Mouse (Mus musculus) heart, embryonic 16.5 days (tissue): ENCODE results near the gene 2010111I01Rik. TPM values are rescaled to one million over a fixed set of nuclear protein-coding genes. Genes with fewer than 3 reads are reported as not detected.

Experiments used
- ATAC-seq: fragments of 200-750 bp; cut with Nextera tagmentation; replicated peaks from 2 replicates; pipeline ENCODE4 v1.8.0; 2017; ENCODE audit warnings: moderate number of reproducible peaks; ENCODE audit not compliant: insufficient read depth, low FRiP score; ENCODE audit errors: extremely low read depth
- H3K27ac ChIP-seq: fragments of 300-500 bp; sonication (generic); 2 replicates; pipeline ENCODE4 v1.5.1; 2014; ENCODE audit warnings: mild to moderate bottlenecking, low read length, control low read depth, moderate library complexity
- H3K27me3 ChIP-seq: fragments of 300-500 bp; sonication (generic); 2 replicates; pipeline ENCODE4 v1.6.1; 2014; ENCODE audit warnings: low read length, mixed read lengths; ENCODE audit not compliant: control insufficient read depth, insufficient read depth
- H3K36me3 ChIP-seq: fragments of 300-500 bp; sonication (generic); 2 replicates; pipeline ENCODE4 v1.6.1; 2014; ENCODE audit not compliant: control insufficient read depth, insufficient read depth
- H3K4me1 ChIP-seq: fragments of 300-500 bp; sonication (generic); 2 replicates; pipeline ENCODE4 v1.6.1; 2014; ENCODE audit warnings: low read length, mixed read lengths; ENCODE audit not compliant: control insufficient read depth, insufficient read depth
- H3K4me2 ChIP-seq: fragments of 300-500 bp; sonication (generic); 2 replicates; pipeline ENCODE4 v1.6.1; 2014; ENCODE audit warnings: low read depth, mild to moderate bottlenecking, control low read depth, low read length
- H3K4me3 ChIP-seq: fragments of 300-500 bp; sonication (generic); 2 replicates; pipeline ENCODE4 v1.5.1; 2014; ENCODE audit warnings: mild to moderate bottlenecking, control low read depth, low read length
- H3K9ac ChIP-seq: fragments of 300-500 bp; sonication (generic); 2 replicates; pipeline ENCODE4 v1.6.1; 2014; ENCODE audit warnings: low read length, control low read depth
- H3K9me3 ChIP-seq: fragments of 300-500 bp; sonication (generic); replicated peaks from 2 replicates; pipeline ENCODE4 v1.6.1; 2016; ENCODE audit warnings: low read length; ENCODE audit not compliant: control insufficient read depth
- WGBS: fragments of 180-500 bp; shearing (Covaris S2); extraction: QIAGEN DNeasy Blood & Tissue Kit; methylation state at CpG from one replicate; pipeline ENCODE4 v1.1.7; 2014; 5-methylcytosine and 5-hydroxymethylcytosine counted together
- polyA plus RNA-seq: library from polyadenylated mRNA; unstranded; fragments of >200 nt; fragmentation: Nextera tagmentation; extraction: Ambion mirVana; gene quantifications from 2 replicates; pipeline ENCODE4 v1.2.1, GENCODE M21; 2015

The 2010111I01Rik gene
- polyA plus RNA-seq, 1 experiment from 2014 or later: 71.1 TPM

- no peak overlapping the region for H3K9ac ChIP-seq
- no peak for ATAC-seq
- no peak overlapping the region for H3K4me2 ChIP-seq
- H3K36me3 ChIP-seq: no peaks in the 10 kb centered on the region
- H3K4me1 ChIP-seq: peaks cover 12% of the 10 kb centered on the region
- H3K27me3 ChIP-seq: no peaks in the 10 kb centered on the region
- WGBS: 48% methylated on average over 2 of the region's 2 CpGs
- no peak overlapping the region for H3K27ac ChIP-seq
- H3K9me3 ChIP-seq: no peaks in the 10 kb centered on the region
- no peak overlapping the region for H3K4me3 ChIP-seq
Measured at GRCm38 (mm10) chr13:63106574-63106973, 141.9 kb downstream of the 2010111I01Rik start.

- H3K9ac ChIP-seq: no peak overlapping the region
- no peak overlapping the region for H3K4me2 ChIP-seq
- no peak for ATAC-seq
- no peak overlapping the region for H3K4me3 ChIP-seq
- H3K36me3 ChIP-seq: no peaks in the 10 kb centered on the region
- H3K9me3 ChIP-seq: no peaks in the 10 kb centered on the region
- 62% methylated on average over 2 of the region's 2 CpGs for WGBS
- no peaks in the 10 kb centered on the region for H3K27me3 ChIP-seq
- H3K27ac ChIP-seq: no peak overlapping the region
- H3K4me1 ChIP-seq: peaks cover 27% of the 10 kb centered on the region
Measured at GRCm38 (mm10) chr13:63108601-63109000, 143.9 kb downstream of the 2010111I01Rik start.

- Histone ChIP-seq H3K4me2 (no peak overlapping the region), H3K9ac (no peak overlapping the region), H3K9me3 (peaks cover 2% of the 10 kb centered on the region; the same call in 1 of the 2 replicates), H3K4me1 (peaks cover 39% of the 10 kb centered on the region), H3K4me3 (no peak overlapping the region), H3K27ac (peak overlapping the region; percentile 79), H3K27me3 (no peaks in the 10 kb centered on the region), H3K36me3 (no peaks in the 10 kb centered on the region)
- no peak for ATAC-seq
- WGBS: 61% methylated on average over 5 of the region's 5 CpGs
Measured at GRCm38 (mm10) chr13:63111297-63112042, 146.8 kb downstream of the 2010111I01Rik start.

- Histone ChIP-seq H3K27ac (peak overlapping the region; percentile 79), H3K27me3 (no peaks in the 10 kb centered on the region), H3K4me2 (no peak overlapping the region), H3K4me3 (no peak overlapping the region), H3K9ac (no peak overlapping the region), H3K36me3 (no peaks in the 10 kb centered on the region), H3K4me1 (peaks cover 37% of the 10 kb centered on the region), H3K9me3 (peaks cover 2% of the 10 kb centered on the region; the same call in 1 of the 2 replicates)
- ATAC-seq: no peak
- 64% methylated on average over 4 of the region's 4 CpGs for WGBS
Measured at GRCm38 (mm10) chr13:63112043-63112597, 147.4 kb downstream of the 2010111I01Rik start.

GRCm38 (mm10) chr13:63112598-63113372 lies 148.1 kb downstream of the 2010111I01Rik start:
- Histone ChIP-seq H3K4me2 (no peak overlapping the region), H3K36me3 (no peaks in the 10 kb centered on the region), H3K4me3 (no peak overlapping the region), H3K9ac (no peak overlapping the region), H3K27me3 (no peaks in the 10 kb centered on the region), H3K27ac (peak overlapping the region; percentile 79), H3K4me1 (peaks cover 39% of the 10 kb centered on the region), H3K9me3 (peaks cover 2% of the 10 kb centered on the region; the same call in 1 of the 2 replicates)
- WGBS: 65% methylated on average over 10 of the region's 10 CpGs
- ATAC-seq: no peak

GRCm38 (mm10) chr13:63113881-63114301 lies 149.2 kb downstream of the 2010111I01Rik start:
- ATAC-seq: no peak

GRCm38 (mm10) chr13:63115187-63115784 lies 150.6 kb downstream of the 2010111I01Rik start:
- Histone ChIP-seq H3K9me3 (peaks cover 2% of the 10 kb centered on the region; the same call in 1 of the 2 replicates), H3K4me3 (no peak overlapping the region), H3K4me1 (peaks cover 45% of the 10 kb centered on the region), H3K27me3 (no peaks in the 10 kb centered on the region), H3K27ac (no peak overlapping the region; the same call in 1 of the 2 replicates), H3K36me3 (no peaks in the 10 kb centered on the region), H3K4me2 (no peak overlapping the region), H3K9ac (no peak overlapping the region)
- no peak for ATAC-seq
- WGBS: 70% methylated on average over 3 of the region's 3 CpGs

More at GRCm38 (mm10) chr13:63113881-63114301, 149.2 kb downstream of the 2010111I01Rik start:
- peaks cover 2% of the 10 kb centered on the region; the same call in 1 of the 2 replicates for H3K9me3 ChIP-seq
- peak overlapping the region; percentile 19 for H3K27ac ChIP-seq
- H3K4me1 ChIP-seq: peaks cover 45% of the 10 kb centered on the region
- 56% methylated on average over 4 of the region's 4 CpGs for WGBS
- H3K4me3 ChIP-seq: no peak overlapping the region
- H3K27me3 ChIP-seq: no peaks in the 10 kb centered on the region
- no peak overlapping the region for H3K4me2 ChIP-seq
- no peak overlapping the region for H3K9ac ChIP-seq
- no peaks in the 10 kb centered on the region for H3K36me3 ChIP-seq

GRCm38 (mm10) chr13:63117495-63118184 lies 152.9 kb downstream of the 2010111I01Rik start:
- no peak overlapping the region for H3K4me3 ChIP-seq
- no peaks in the 10 kb centered on the region for H3K36me3 ChIP-seq
- peaks cover 35% of the 10 kb centered on the region for H3K4me1 ChIP-seq
- ATAC-seq: 0 out of 2 replicates have a peak, but pooled peaks have one; percentile 37
- no peaks in the 10 kb centered on the region for H3K27me3 ChIP-seq
- WGBS: 36% methylated on average over 3 of the region's 3 CpGs
- H3K27ac ChIP-seq: no peak overlapping the region
- H3K9ac ChIP-seq: no peak overlapping the region
- H3K9me3 ChIP-seq: peaks cover 2% of the 10 kb centered on the region; the same call in 1 of the 2 replicates
- no peak overlapping the region for H3K4me2 ChIP-seq
